Mouse (Mus musculus) kidney, postnatal 0 days (tissue): ENCODE measurements around the gene Tmem214. TPM values are rescaled to one million over a fixed set of nuclear protein-coding genes. Genes with fewer than 3 reads are reported as not detected.
"Not testable (repeated sequence)": the region's sequence is repeated elsewhere in the genome, so short reads cannot be mapped to it uniquely, and the experiment has no call there.

Experiments
- ATAC-seq: fragments of 200-750 bp; cut with Nextera tagmentation; replicated peaks from 2 replicates; pipeline ENCODE4 v1.8.0; 2017; ENCODE audit warnings: low read depth, moderate number of reproducible peaks, moderate TSS enrichment, moderate library complexity; ENCODE audit not compliant: low FRiP score
- DNase-seq: peaks from one replicate; pipeline ENCODE4 v3.0.0-alpha.2; 2016; ENCODE audit warnings: low spot score
- H3K27ac ChIP-seq: fragments of 300-500 bp; sonication (generic); 2 replicates; pipeline ENCODE4 v1.5.1; 2014; ENCODE audit warnings: mild to moderate bottlenecking
- H3K27me3 ChIP-seq: fragments of 300-500 bp; sonication (generic); 2 replicates; pipeline ENCODE4 v1.6.1; 2014; ENCODE audit warnings: low read length, mixed read lengths; ENCODE audit not compliant: insufficient read depth
- H3K36me3 ChIP-seq: fragments of 300-500 bp; sonication (generic); 2 replicates; pipeline ENCODE4 v1.6.1; 2014; ENCODE audit warnings: low read length, mixed read lengths; ENCODE audit not compliant: insufficient read depth
- H3K4me1 ChIP-seq: fragments of 300-500 bp; sonication (generic); replicated peaks from 2 replicates; pipeline ENCODE4 v1.6.1; 2014; ENCODE audit warnings: antibody characterized with exemption, low read length, mixed read lengths; ENCODE audit not compliant: insufficient read depth
- H3K4me2 ChIP-seq: fragments of 300-500 bp; sonication (generic); 2 replicates; pipeline ENCODE4 v1.6.1; 2014; ENCODE audit warnings: mild to moderate bottlenecking, low read length, moderate library complexity, mixed read lengths
- H3K4me3 ChIP-seq: fragments of 300-500 bp; sonication (generic); replicated peaks from 2 replicates; pipeline ENCODE4 v1.5.1; 2014; ENCODE audit warnings: low read depth, low read length
- H3K9ac ChIP-seq: fragments of 300-500 bp; sonication (generic); 2 replicates; pipeline ENCODE4 v1.6.1; 2014; ENCODE audit warnings: low read depth, low read length
- H3K9me3 ChIP-seq: fragments of 300-500 bp; sonication (generic); replicated peaks from 2 replicates; pipeline ENCODE4 v1.6.1; 2016; ENCODE audit warnings: low read length, inconsistent platforms, mixed read lengths
- CTCF ChIP-seq: IDR thresholded peaks from 2 replicates; pipeline ENCODE4 v1.5.1; 2016; ENCODE audit warnings: antibody characterized with exemption, low read depth, mild to moderate bottlenecking, moderate library complexity
- WGBS: fragments of 180-500 bp; shearing (Covaris S2); extraction: QIAGEN DNeasy Blood & Tissue Kit; methylation state at CpG from one replicate; pipeline ENCODE4 v1.1.7; 2014; 5-methylcytosine and 5-hydroxymethylcytosine counted together
- polyA plus RNA-seq: library from polyadenylated mRNA; unstranded; fragments of >200 nt; fragmentation: Nextera tagmentation; extraction: Ambion mirVana; gene quantifications from 2 replicates; pipeline ENCODE4 v1.2.1, GENCODE M21; 2015

Tmem214 gene
- polyA plus RNA-seq, 1 experiment from 2014 or later, result 67.3 TPM

DNA sequence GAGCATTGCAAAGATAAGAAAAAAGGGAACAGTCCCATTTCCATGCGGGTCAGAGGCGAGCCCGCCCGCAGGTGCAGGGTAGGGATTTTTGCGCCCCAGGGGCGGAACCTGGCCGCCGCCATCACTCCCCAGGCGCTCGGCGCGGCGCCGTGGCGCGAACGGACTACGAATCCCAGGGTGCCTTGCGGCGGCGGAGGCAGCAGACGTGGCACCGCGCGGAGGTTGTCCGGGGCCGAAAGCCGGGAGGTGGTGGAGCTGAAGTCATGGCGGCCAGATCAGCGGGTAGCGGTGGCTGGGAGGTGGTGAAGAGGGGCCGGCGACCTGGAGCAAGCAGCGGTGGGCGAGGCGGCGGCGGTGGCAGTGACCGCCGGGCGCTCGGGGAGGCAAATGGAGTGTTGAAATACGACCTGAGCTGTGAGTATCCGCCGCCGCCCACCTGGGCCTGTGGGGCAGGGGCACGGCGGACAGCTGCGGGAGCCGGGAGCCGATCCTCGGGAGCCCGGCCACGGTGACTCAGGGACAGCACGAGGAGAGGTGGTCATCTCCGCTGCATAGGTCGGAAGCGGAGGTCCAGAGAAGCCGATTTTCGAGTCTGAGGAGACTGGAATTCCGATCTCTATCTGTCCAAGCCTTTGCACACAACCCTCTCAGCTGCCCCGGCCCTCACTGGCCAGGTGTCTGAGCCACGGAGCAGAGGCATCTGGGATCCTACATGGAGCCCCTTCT is 1.8 kb downstream of the Tmem214 start:
- 0 out of 2 replicates have a peak, but pooled peaks have one; percentile 19 for TF ChIP-seq CTCF
- Histone ChIP-seq H3K9me3 (no peaks in the 10 kb centered on the region), H3K27me3 (no peaks in the 10 kb centered on the region), H3K9ac (peak overlapping the region; percentile 92), H3K4me1 (peaks cover 6% of the 10 kb centered on the region), H3K27ac (peak overlapping the region; percentile 68), H3K4me2 (peak overlapping the region; percentile 64), H3K4me3 (peak overlapping the region; percentile 98), H3K36me3 (peaks cover 32% of the 10 kb centered on the region)
- ATAC-seq (peak; percentile 89), DNase-seq (peak; percentile 94)
- WGBS, result under 1% methylated on average over 63 of the region's 63 CpGs

DNA sequence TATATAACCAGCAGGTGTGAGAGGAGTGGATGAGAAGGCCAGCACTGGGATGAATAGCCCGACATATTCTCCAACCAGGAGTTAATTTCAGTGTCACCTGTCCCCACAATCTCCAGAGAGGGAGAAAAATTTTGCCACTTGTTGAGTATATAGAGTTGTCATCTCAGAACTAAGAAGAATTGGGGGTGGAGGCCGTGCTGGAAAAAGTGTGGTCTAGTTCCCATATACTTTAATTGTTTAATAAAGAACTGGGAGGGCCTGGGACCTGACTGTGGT is 2.3 kb downstream of the Tmem214 start:
- H3K4me1 ChIP-seq, result peaks cover 6% of the 10 kb centered on the region

DNA sequence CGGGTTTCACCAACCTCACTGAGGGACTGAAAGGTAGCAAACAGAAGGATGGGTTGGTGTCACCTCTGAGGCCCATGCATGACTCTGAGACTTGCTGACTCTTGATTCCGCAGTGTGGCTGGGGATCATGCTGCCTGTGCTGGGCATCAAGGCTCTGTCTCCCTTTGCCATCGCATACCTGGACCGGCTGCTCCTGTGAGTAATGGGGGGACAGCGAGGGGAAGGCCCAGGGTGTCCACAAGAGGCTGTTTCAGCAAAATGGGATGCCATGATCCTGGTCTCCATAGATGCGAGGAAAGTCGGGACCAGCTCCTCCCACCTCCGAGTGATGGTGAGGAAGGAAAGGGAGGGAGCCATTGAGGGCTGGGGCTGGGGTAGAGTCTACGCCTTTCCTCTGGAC is 4.8 kb downstream of the Tmem214 start:
- DNase-seq (no peak), ATAC-seq (no peak)
- peaks cover 6% of the 10 kb centered on the region for H3K4me1 ChIP-seq
- WGBS, result 96% methylated on average over 9 of the region's 9 CpGs
- no peak overlapping the region for H3K4me3 ChIP-seq
- H3K4me2 ChIP-seq, result no peak overlapping the region
- no peaks in the 10 kb centered on the region for H3K9me3 ChIP-seq
- no peak overlapping the region for H3K9ac ChIP-seq
- H3K36me3 ChIP-seq, result peaks cover 58% of the 10 kb centered on the region
- H3K27me3 ChIP-seq, result no peaks in the 10 kb centered on the region
- no peak overlapping the region for H3K27ac ChIP-seq
- TF ChIP-seq CTCF, result no peak

More for the DNA sequence above, 2.3 kb downstream of the Tmem214 start:
- H3K9me3 ChIP-seq, result no peaks in the 10 kb centered on the region
- peak overlapping the region; percentile 98 for H3K4me3 ChIP-seq
- ATAC-seq (no peak), DNase-seq (no peak)
- peak overlapping the region; percentile 92 for H3K9ac ChIP-seq
- peak overlapping the region; percentile 68 for H3K27ac ChIP-seq
- H3K27me3 ChIP-seq, result no peaks in the 10 kb centered on the region
- H3K36me3 ChIP-seq, result peaks cover 37% of the 10 kb centered on the region
- 13% methylated on average over 2 of the region's 2 CpGs for WGBS
- peak overlapping the region; percentile 64 for H3K4me2 ChIP-seq
- TF ChIP-seq CTCF, result no peak

DNA sequence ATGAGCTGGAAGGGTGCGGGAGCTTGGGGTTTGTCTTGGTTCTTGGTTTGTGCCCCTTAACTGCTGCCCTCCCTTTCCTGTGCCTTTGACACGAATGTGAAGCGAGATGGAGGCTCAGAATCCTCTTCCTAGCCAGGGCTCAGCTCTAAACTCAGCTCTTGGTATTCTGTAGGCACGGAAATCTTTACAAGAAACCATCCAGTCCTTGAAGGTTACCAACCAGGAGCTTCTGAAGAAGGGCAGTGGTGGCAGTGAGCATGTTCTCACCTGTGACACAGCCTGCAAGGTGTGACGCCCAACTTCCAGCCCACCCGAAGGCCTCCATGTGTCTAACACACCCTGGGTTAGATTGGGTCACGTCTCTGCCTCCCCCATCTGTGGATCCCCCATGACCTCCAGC is 6.6 kb downstream of the Tmem214 start:
- no peak overlapping the region for H3K27ac ChIP-seq

DNA sequence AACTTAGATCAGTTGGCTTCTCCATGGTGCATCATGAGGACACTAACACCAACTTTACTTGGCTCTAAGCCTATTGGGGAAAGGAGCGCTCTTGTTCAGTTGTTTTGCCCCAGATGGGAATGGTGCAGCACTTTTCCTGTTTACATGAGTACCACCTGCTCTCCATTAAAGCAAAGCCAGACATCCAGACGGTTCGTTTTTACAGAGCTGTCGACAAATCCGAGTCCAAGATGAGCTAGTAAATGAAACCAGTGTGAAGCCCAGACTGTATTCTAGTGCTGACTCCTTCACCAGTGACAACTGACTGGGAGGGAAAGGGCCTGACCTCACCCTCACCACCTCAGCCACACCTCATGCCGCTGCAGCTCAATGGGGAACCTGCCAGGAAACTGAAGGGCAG is 10.8 kb downstream of the Tmem214 start:
- no peak for DNase-seq
- H3K9ac ChIP-seq, result no peak overlapping the region
- no peaks in the 10 kb centered on the region for H3K27me3 ChIP-seq
- H3K4me3 ChIP-seq, result no peak overlapping the region
- H3K4me2 ChIP-seq, result no peak overlapping the region
- no peak for ATAC-seq
- no peaks in the 10 kb centered on the region for H3K4me1 ChIP-seq
- no peak overlapping the region for H3K27ac ChIP-seq
- no peak for TF ChIP-seq CTCF
- H3K36me3 ChIP-seq, result peaks cover 35% of the 10 kb centered on the region
- WGBS, result 57% methylated on average over 6 of the region's 6 CpGs
- H3K9me3 ChIP-seq, result no peaks in the 10 kb centered on the region

More for the DNA sequence above, 6.6 kb downstream of the Tmem214 start:
- DNase-seq, result no peak
- no peak for ATAC-seq
- Histone ChIP-seq H3K27me3 (no peaks in the 10 kb centered on the region), H3K4me3 (no peak overlapping the region), H3K4me2 (no peak overlapping the region), H3K9ac (no peak overlapping the region), H3K36me3 (peaks cover 58% of the 10 kb centered on the region), H3K9me3 (no peaks in the 10 kb centered on the region), H3K4me1 (peaks cover 6% of the 10 kb centered on the region)
- no peak for TF ChIP-seq CTCF
- WGBS, result 90% methylated on average over 7 of the region's 7 CpGs

DNA sequence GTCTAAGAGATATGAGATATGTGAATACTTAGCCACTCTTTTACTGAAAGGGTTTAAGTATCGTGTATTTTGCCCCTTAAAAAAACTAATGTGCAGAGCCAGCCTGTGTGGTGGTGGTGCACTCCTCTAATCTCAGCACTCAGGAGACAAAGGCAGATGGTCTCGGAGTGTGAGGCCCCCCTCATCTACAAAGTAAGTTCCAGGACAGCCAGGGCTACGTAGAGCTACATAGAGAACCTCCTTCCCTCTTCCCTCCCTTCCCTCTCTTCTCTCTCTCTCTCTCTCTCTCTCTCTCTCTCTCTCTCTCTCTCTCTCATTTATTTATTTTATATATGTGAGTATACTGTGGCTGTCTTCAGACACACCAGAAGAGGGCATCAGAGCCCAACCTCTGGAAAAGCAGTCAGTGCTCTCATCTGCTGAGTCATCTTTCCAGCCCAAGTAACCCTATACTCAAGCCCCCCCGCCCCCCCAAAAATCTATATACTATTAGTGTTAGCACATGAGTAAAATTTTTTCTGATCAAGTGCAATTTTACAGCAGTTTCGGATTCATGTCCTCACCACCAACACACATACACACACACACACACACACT is 11.6 kb downstream of the Tmem214 start:
- Histone ChIP-seq H3K9me3 (no peaks in the 10 kb centered on the region), H3K4me3 (no peak overlapping the region), H3K9ac (no peak overlapping the region), H3K4me1 (no peaks in the 10 kb centered on the region), H3K27ac (no peak overlapping the region), H3K36me3 (peaks cover 27% of the 10 kb centered on the region), H3K27me3 (no peaks in the 10 kb centered on the region), H3K4me2 (no peak overlapping the region)
- no peak for ATAC-seq
- 69% methylated on average over 5 of the region's 5 CpGs for WGBS
- DNase-seq, result no peak
- TF ChIP-seq CTCF, result peak; percentile 43; the same call in 1 of the 2 replicates

DNA sequence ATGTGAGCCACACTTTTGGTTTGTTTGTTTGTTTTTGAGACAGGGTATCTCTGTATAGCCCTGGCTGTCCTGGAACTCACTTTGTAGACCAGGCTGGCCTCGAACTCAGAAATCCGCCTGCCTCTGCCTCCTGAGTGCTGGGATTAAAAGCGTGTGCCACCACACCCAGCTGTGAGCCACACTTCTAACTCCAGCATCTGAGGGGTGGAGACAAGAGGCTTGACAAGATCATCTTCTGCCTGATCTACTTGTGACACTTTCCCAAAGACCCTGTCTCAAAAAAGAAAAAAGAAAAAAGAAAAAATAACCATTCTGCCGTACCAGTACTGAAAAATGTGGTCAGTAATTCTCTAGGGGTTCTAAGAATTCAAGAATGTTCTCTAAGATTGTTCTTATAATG is 14.0 kb downstream of the Tmem214 start:
- not testable (repeated sequence) for H3K4me3 ChIP-seq, H3K9ac ChIP-seq, H3K27me3 ChIP-seq, H3K4me2 ChIP-seq, H3K9me3 ChIP-seq, H3K36me3 ChIP-seq, DNase-seq, H3K4me1 ChIP-seq, H3K27ac ChIP-seq, ATAC-seq
- 79% methylated on average over 4 of the region's 4 CpGs for WGBS
